8 mouse cellular contexts compared by ENCODE assay signal in genomic region chr11:45943108-45943705, GRCm38 (mm10). TPM values are rescaled to one million over a fixed set of nuclear protein-coding genes. Genes with fewer than 3 reads are reported as not detected.
DNase-seq lines count a peak whose midpoint lies in the region; ATAC-seq lines count a peak whose summit lies in the region.

No protein-coding gene starts in this region.

- peak; percentile 22 for DNase-seq in gastrocnemius, postnatal 14 days
- no peak for DNase-seq in gastrocnemius, postnatal 25 days
- DNase-seq in adrenal gland, postnatal 25 days = peak; percentile 48
- peak; percentile 48 to 68 for DNase-seq in frontal cortex, adult 2 months (ENCODE audit: extremely low spot score in 1 of 2, low spot score in 1 of 2)
- peak; percentile 40 for DNase-seq in layer of hippocampus, adult 9-11 months
- DNase-seq in midbrain, embryonic 14.5 days = peak; percentile 32
- DNase-seq in thymus, postnatal 25 days = no peak

- peak overlapping the region; percentile 75 for H3K4me2 ChIP-seq in midbrain, embryonic 14.5 days (ENCODE audit: low read length)

- intact Hi-C loops in gastrocnemius, postnatal 14 days (cut with DNase I; ENCODE audit: low total_unique reads) = loop anchor here (10.0 kb wide), 1 partner anchor 182 kb away; no protein-coding TSS in a partner anchor

- peak overlapping the region; percentile 89 for H3K4me3 ChIP-seq in midbrain, embryonic 14.5 days (replicated peaks; ENCODE audit: low read depth, low read length)

- H3K9me3 ChIP-seq in midbrain, embryonic 14.5 days (ENCODE audit: control insufficient read depth, low read length) = no peaks in the 10 kb centered on the region

- H3K36me3 ChIP-seq in midbrain, embryonic 14.5 days (ENCODE audit: control insufficient read depth, insufficient read depth, low read length) = 0 out of 2 replicates have a peak, but pooled peaks cover 13% of the 10 kb centered on the region

- H3K27me3 ChIP-seq in midbrain, embryonic 14.5 days (ENCODE audit: control insufficient read depth, insufficient read depth, low read length) = no peaks in the 10 kb centered on the region

- ATAC-seq in midbrain, embryonic 14.5 days (ENCODE audit: low FRiP score, low TSS enrichment) = no peak
- no peak for ATAC-seq in granulocyte monocyte progenitor cell, adult 5-6 weeks (replicated peaks; ENCODE audit: poor library complexity, severe bottlenecking)

- peaks cover 17% of the 10 kb centered on the region for H3K4me1 ChIP-seq in midbrain, embryonic 14.5 days (ENCODE audit: control insufficient read depth, insufficient read depth, low read length)

- H3K27ac ChIP-seq in midbrain, embryonic 14.5 days (replicated peaks; ENCODE audit: low read depth, low read length) = peak overlapping the region; percentile 80; the same call in 1 of the 2 replicates

- WGBS in midbrain, embryonic 14.5 days = 64% methylated on average over 7 of the region's 7 CpGs

- peak overlapping the region; percentile 86 for H3K9ac ChIP-seq in midbrain, embryonic 14.5 days (replicated peaks; ENCODE audit: low read length)

RNA-seq across cellular contexts. Expression of gene Lsm11, which starts 1.5 kb away (rescaled TPM):
- total RNA-seq in gastrocnemius, postnatal 14 days (2021) = 1 to 10 TPM; 3.0 to 3.1 TPM
- total RNA-seq in gastrocnemius, postnatal 25 days (2021) = 1 to 10 TPM; 1.9 to 2.6 TPM
- 10.4 and 12.8 TPM in 2 replicates for total RNA-seq in adrenal gland, postnatal 25 days (2021)
- 7.7 and 9.2 TPM in 2 replicates for polyA plus RNA-seq in frontal cortex, adult 2 months (2012; rRNA removed)
- polyA plus RNA-seq in midbrain, embryonic 14.5 days (2014; fragmentation: Nextera tagmentation; extraction: Ambion mirVana) = 27.2 and 28.5 TPM in 2 replicates
- total RNA-seq in granulocyte monocyte progenitor cell, adult 5-6 weeks (2014; fragmentation: Nextera tagmentation) = 4.3 and 5.0 TPM in 2 replicates
- 2.7 and 7.3 TPM in 2 replicates for total RNA-seq in granulocyte monocyte progenitor cell, adult 5-6 weeks (2017)

RNA-seq across cellular contexts. Expression of gene Thg1l, which starts 12.1 kb away (rescaled TPM):
- total RNA-seq in gastrocnemius, postnatal 14 days (2021) = 1 to 10 TPM; 5.4 to 5.7 TPM
- 1 to 10 TPM; 4.8 to 5.4 TPM for total RNA-seq in gastrocnemius, postnatal 25 days (2021)
- 20.3 and 21.0 TPM in 2 replicates for total RNA-seq in adrenal gland, postnatal 25 days (2021)
- polyA plus RNA-seq in frontal cortex, adult 2 months (2012; rRNA removed) = 6.7 and 7.8 TPM in 2 replicates
- 9.9 and 10.4 TPM in 2 replicates for polyA plus RNA-seq in midbrain, embryonic 14.5 days (2014; fragmentation: Nextera tagmentation; extraction: Ambion mirVana)
- total RNA-seq in granulocyte monocyte progenitor cell, adult 5-6 weeks (2014; fragmentation: Nextera tagmentation) = 10.7 and 16.1 TPM in 2 replicates
- total RNA-seq in granulocyte monocyte progenitor cell, adult 5-6 weeks (2017) = 20.1 and 27.9 TPM in 2 replicates

RNA-seq across cellular contexts. Expression of gene Sox30, which starts 36.9 kb away (rescaled TPM):
- under 1 TPM in 1 of 2 experiments, not detected in 1; 0.06 TPM for total RNA-seq in gastrocnemius, postnatal 14 days (2021)
- total RNA-seq in gastrocnemius, postnatal 25 days (2021) = not detected
- 0.36 and 0.62 TPM in 2 replicates for total RNA-seq in adrenal gland, postnatal 25 days (2021)
- polyA plus RNA-seq in frontal cortex, adult 2 months (2012; rRNA removed) = 0.12 and 0.17 TPM in 2 replicates
- 0.09 and 0.13 TPM in 2 replicates for polyA plus RNA-seq in midbrain, embryonic 14.5 days (2014; fragmentation: Nextera tagmentation; extraction: Ambion mirVana)
- total RNA-seq in granulocyte monocyte progenitor cell, adult 5-6 weeks (2014; fragmentation: Nextera tagmentation) = not detected in 2 replicates
- total RNA-seq in granulocyte monocyte progenitor cell, adult 5-6 weeks (2017) = 0.65 TPM in 1 of 2 replicates, not detected in the other

Comparison
In these comparisons a context has a peak if more than half of its experiments do, and no peak if none do; other contexts are left out.
1. DNase-seq: peak in gastrocnemius, postnatal 14 days (single experiment), adrenal gland, postnatal 25 days (single experiment), frontal cortex, adult 2 months (2 of 2), layer of hippocampus, adult 9-11 months (single experiment) and midbrain, embryonic 14.5 days (single experiment); none in gastrocnemius, postnatal 25 days (single experiment) and thymus, postnatal 25 days (single experiment).